Mouse (Mus musculus): ENCODE data around the gene Olfr1101.

Gene Olfr1101

DNA sequence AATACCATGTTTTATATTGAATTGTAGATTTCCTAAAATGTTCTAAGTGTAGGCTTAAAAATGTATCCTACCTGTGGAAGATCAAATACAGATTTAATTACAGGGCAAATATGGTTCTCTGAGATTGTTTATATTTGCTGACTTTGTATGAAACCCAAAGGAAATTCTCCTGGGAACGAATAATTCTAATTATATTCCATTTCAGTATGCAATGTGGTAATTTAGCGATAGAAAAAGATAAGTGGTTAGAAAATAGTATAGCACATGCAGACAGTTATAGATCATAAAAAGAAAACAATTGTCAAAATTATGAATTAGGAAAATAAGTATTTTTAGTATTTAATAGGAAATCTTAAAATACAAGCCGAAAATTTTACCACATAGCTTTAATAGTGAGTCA is at the start of gene Olfr1101:
TSS of gene Olfr1101 (minus strand) at position 101 of the 400 bp plus-strand sequence.
- no peak for DNase-seq (ENCODE audit: low spot score)

DNA sequence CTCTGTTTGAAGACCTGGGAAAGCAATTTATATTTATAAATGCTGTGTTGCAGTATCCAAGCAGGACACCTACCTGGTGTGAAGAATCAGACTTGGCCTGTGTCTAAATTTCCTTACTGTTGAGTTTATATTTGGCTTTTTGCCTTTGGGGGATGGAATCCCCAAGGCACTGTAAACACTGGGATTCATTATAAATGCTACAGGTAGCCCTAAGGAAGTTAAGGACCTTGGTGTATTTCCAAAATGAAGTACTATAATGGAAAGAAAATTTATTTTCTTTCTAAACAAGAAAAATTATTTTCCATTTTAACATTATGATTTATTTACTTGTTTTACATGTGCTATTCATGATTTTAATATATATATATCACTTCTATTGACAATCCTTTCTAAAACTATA is 45.4 kb upstream of the Olfr1101 start, which contains the start of gene Olfr1105:
TSS of gene Olfr1105 (minus strand) at position 101 of the 400 bp plus-strand sequence.
- no peak for DNase-seq (ENCODE audit: low spot score)

DNA sequence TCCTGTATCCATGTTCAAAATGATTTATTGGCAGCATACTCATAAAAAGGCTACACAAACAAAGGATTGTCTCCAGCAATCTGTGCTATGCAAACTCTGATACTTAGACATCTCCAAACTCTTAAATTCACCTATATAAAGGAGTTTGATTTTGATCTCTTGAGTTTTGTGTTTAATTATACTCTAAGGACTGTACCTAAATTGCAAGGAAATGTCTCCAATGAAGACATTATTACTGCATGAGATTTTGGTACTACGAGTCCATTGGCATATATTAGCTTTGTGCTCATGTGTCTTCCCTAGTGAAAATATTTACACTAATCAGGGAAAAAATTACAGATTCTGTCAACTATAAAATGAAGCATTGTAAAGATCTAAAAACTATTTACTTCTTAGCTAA is 36.0 kb upstream of the Olfr1101 start, which contains the start of gene Olfr1104:
TSS of gene Olfr1104 (minus strand) at position 101 of the 400 bp plus-strand sequence.
- no peak for DNase-seq (ENCODE audit: low spot score)

DNA sequence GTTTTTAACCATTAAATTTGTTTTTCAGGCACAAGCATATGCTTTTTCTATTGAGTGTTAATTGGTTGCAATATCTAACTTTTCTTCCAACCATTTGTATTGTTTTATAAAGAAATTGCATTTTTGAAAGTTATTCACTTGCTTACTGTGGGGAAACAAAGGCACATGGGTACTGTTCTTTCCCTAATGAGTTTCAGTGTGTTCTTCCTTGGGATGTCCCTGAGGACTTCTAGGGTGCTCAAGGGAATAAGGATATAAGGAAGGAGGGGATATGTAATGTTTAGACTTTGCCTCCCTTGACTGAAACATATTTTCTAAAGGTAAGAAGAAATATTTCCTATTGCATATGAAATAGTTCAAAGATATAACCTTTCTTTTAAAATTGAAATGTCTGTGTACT is 7.1 kb upstream of the Olfr1101 start, which contains the start of gene Olfr1102:
TSS of gene Olfr1102 (plus strand) at position 301 of the 400 bp plus-strand sequence.
- DNase-seq (ENCODE audit: low spot score) = no peak

DNA sequence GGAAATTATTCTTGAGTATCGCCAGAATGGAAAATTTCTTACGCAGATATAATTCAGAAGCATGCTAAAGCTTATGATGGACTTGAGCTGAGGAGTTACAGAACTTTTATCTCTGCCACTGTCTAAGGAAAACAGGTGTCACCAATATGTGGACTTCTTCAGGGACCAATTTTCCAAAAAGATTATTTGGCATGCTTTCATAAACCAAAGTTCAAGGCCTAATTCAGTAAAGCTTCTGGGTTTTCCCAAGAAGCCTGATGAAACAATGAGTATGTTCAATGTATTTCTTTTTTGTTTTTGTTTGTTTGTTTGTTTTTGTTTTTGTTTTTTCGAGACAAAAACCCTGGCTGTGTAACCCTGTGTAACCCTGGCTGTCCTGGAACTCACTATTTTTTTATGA is 11.2 kb downstream of the Olfr1101 start, which contains the start of gene Olfr1100:
TSS of gene Olfr1100 (minus strand) at position 101 of the 400 bp plus-strand sequence.
- DNase-seq (ENCODE audit: low spot score) = no peak

DNA sequence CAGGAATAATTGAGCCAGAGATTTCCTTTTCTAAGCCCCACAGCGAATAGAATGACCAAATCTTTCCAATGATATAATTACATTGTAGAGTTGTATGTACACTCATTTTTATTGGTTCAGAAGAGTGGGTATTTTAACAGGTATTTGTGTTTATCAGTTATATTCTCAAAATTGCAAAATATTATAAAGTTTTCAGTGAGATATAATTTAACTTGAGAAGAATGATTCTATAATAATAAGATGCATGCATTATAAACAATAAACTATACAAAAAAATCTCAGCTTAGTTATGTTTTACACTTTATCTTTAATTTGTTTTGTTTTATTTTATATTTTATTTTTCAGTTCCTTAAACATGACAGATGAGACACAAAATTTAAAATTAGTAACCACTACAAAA is 30.4 kb downstream of the Olfr1101 start, which contains the start of gene Olfr1099:
TSS of gene Olfr1099 (minus strand) at position 101 of the 400 bp plus-strand sequence.
- DNase-seq (ENCODE audit: low spot score) = no peak

All from urinary bladder, postnatal 25 days (tissue).